Mouse (Mus musculus): ENCODE results near the gene Krtcap2. TPM values are rescaled to one million over a fixed set of nuclear protein-coding genes. Genes with fewer than 3 reads are reported as not detected.

Krtcap2 gene
- total and polyA plus RNA-seq, 3 experiments: 143 to 230 (median 180) TPM

DNA sequence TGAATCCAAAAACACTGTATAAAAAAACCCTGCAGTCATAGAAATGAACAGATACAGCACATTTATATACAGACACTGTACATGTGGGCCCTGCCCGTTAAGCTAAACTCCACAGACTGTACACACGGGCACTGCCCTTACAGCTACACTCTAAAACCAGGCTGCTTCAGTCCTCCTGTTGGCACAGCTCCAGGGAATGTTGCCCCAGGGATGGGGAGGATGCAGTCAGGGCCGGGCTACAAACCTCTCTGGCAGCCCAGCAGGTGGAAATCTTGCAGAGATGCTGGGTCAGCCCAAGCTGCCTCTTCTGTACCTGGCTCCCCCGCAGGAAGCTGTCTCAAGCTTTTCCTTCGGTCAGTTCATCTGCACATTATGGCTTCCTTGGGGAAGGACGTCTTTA lies 26.0 kb downstream of the Krtcap2 start:
- Histone ChIP-seq H3K36me3 (replicated peaks in 1 of 2; ENCODE audit: control insufficient read depth in 1 of 2, insufficient read depth in 1 of 2, low read length in 1 of 2) (peaks cover 0 to 13% of the 10 kb centered on the region in 2 experiments), H3K27ac (ENCODE audit: insufficient read depth, low read depth) (no peak overlapping the region), H3K4me2 (ENCODE audit: insufficient read depth, low read depth, poor library complexity, severe bottlenecking) (no peak overlapping the region), H3K9ac (ENCODE audit: insufficient read depth, low read depth) (no peak overlapping the region), H3K4me3 (replicated peaks in 1 of 3; ENCODE audit: low read depth in 2 of 3, low read length in 2 of 3, poor library complexity in 1 of 3) (no peak overlapping the region), H3K9me3 (replicated peaks; ENCODE audit: low read length) (no peaks in the 10 kb centered on the region), H3K4me1 (ENCODE audit: control insufficient read depth in 1 of 2, insufficient read depth in 2 of 2) (peaks cover 12 to 31% of the 10 kb centered on the region in 2 experiments), H3K79me2 (replicated peaks; ENCODE audit: control insufficient read depth, extremely low read depth, insufficient read depth, poor library complexity, severe bottlenecking) (peaks cover 12% of the 10 kb centered on the region; the same call in 1 of the 2 replicates), H3K27me3 (replicated peaks) (no peaks in the 10 kb centered on the region)
- dilution Hi-C loops (cut with MboI; ENCODE audit: extremely low pct_ligation_motif_present, extremely low pct_unique_long_range_greater_than_20kb, low sequenced_read_pairs): no loop called here
- in situ Hi-C loops (cut with MboI; ENCODE audit: low pct_ligation_motif_present, low pct_unique_long_range_greater_than_20kb, low sequenced_read_pairs): no loop called here
- TF ChIP-seq ZKSCAN1 (IDR thresholded peaks at IDR 0.05; ENCODE audit: borderline replicate concordance, low read depth, low read length) (no peak), ELF1 (IDR thresholded peaks at IDR 0.05; ENCODE audit: low read depth, low read length) (no peak), SIN3A (IDR thresholded peaks at IDR 0.05; ENCODE audit: low read length) (no peak), IRF4 (IDR thresholded peaks at IDR 0.05; ENCODE audit: low read depth, low read length) (no peak), CTCF (conservative IDR thresholded peaks at IDR 0.05 in 1 of 2, IDR thresholded peaks at IDR 0.05 in 1 of 2; ENCODE audit: low read depth in 2 of 2, low read length in 2 of 2) (no peak), BHLHE40 (IDR thresholded peaks at IDR 0.05; ENCODE audit: low read depth, low read length) (no peak), PAX5 (IDR thresholded peaks at IDR 0.05; ENCODE audit: low read length) (no peak), HCFC1 (IDR thresholded peaks at IDR 0.05; ENCODE audit: low read depth, low read length) (no peak), MYC (IDR thresholded peaks at IDR 0.05; ENCODE audit: low read depth, low read length) (no peak), ZMIZ1 (IDR thresholded peaks at IDR 0.05; ENCODE audit: low read depth, low read length) (no peak), USF2 (conservative IDR thresholded peaks at IDR 0.05; ENCODE audit: low read depth, low read length) (no peak), ZC3H11A (IDR thresholded peaks at IDR 0.05; ENCODE audit: low read depth, low read length) (no peak), EP300 (IDR thresholded peaks at IDR 0.05; ENCODE audit: low read length) (no peak), JUN (IDR thresholded peaks at IDR 0.05; ENCODE audit: insufficient read depth, low read depth, low read length) (no peak), ZNF384 (IDR thresholded peaks at IDR 0.05; ENCODE audit: low read depth, low read length) (no peak), POLR2AphosphoS2 (IDR thresholded peaks at IDR 0.05; ENCODE audit: low read depth, low read length) (no peak), CHD2 (IDR thresholded peaks at IDR 0.05; ENCODE audit: low read length) (no peak)
- DNase-seq (ENCODE audit: extremely low read depth): no peak

DNA sequence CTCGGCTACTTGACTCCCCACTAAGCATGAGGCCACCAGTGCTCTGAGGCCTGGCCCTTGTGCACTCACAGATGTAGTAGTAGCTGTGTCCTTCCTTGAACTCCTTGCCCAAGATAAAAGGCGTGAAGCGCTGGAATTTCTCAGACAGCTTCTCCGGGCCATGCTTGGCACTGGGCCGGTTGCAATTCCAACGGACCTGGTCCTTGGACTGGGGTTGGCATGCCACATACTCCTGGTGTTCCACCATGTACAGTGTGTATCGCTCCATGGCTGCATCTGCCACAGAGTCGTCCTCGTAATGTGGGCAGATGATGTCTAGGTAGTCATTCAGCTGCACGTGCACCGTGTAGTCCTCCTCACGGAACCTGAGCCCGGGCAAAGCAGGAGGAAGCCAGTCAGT lies 30.3 kb downstream of the Krtcap2 start:
- TF ChIP-seq NRF1 (IDR thresholded peaks at IDR 0.05; ENCODE audit: low read depth, low read length) (no peak), MAFK (IDR thresholded peaks at IDR 0.05; ENCODE audit: insufficient replicate concordance, low read length) (no peak), JUN (IDR thresholded peaks at IDR 0.05; ENCODE audit: insufficient read depth, low read depth, low read length) (no peak), RAD21 (IDR thresholded peaks at IDR 0.05; ENCODE audit: low read depth, low read length) (no peak), ETS1 (conservative IDR thresholded peaks at IDR 0.05; ENCODE audit: low read depth, low read length) (no peak), CHD1 (IDR thresholded peaks at IDR 0.05; ENCODE audit: low read depth, low read length) (no peak), RCOR1 (conservative IDR thresholded peaks at IDR 0.05; ENCODE audit: low read depth, low read length) (no peak), ZMIZ1 (IDR thresholded peaks at IDR 0.05; ENCODE audit: low read depth, low read length) (no peak), GABPA (IDR thresholded peaks at IDR 0.05; ENCODE audit: insufficient replicate concordance, low read depth, low read length) (no peak), USF2 (conservative IDR thresholded peaks at IDR 0.05; ENCODE audit: low read depth, low read length) (no peak)
- no peak for DNase-seq (ENCODE audit: extremely low read depth)
- H3K4me2 ChIP-seq (ENCODE audit: insufficient read depth, low read depth, poor library complexity, severe bottlenecking): no peak overlapping the region
- no peaks in the 10 kb centered on the region for H3K79me2 ChIP-seq (replicated peaks; ENCODE audit: control insufficient read depth, extremely low read depth, insufficient read depth, poor library complexity, severe bottlenecking)
- peaks cover 10 to 15% of the 10 kb centered on the region in 2 experiments for H3K4me1 ChIP-seq (ENCODE audit: control insufficient read depth in 1 of 2, insufficient read depth in 2 of 2)
- peaks cover 7% of the 10 kb centered on the region for H3K27me3 ChIP-seq (replicated peaks)
- dilution Hi-C loops (cut with MboI; ENCODE audit: extremely low pct_ligation_motif_present, extremely low pct_unique_long_range_greater_than_20kb, low sequenced_read_pairs) (no loop called here), in situ Hi-C loops (cut with MboI; ENCODE audit: low pct_ligation_motif_present, low pct_unique_long_range_greater_than_20kb, low sequenced_read_pairs) (no loop called here)
- no peak overlapping the region for H3K27ac ChIP-seq (ENCODE audit: insufficient read depth, low read depth)
- no peaks in the 10 kb centered on the region for H3K36me3 ChIP-seq (replicated peaks in 1 of 2; ENCODE audit: control insufficient read depth in 1 of 2, insufficient read depth in 1 of 2, low read length in 1 of 2)
- no peak overlapping the region for H3K9ac ChIP-seq (ENCODE audit: insufficient read depth, low read depth)
- no peaks in the 10 kb centered on the region for H3K9me3 ChIP-seq (replicated peaks; ENCODE audit: low read length)
- no peak overlapping the region for H3K4me3 ChIP-seq (replicated peaks in 1 of 3; ENCODE audit: low read depth in 2 of 3, low read length in 2 of 3, poor library complexity in 1 of 3)

All from CH12.LX (cell line).